Mouse (Mus musculus): ENCODE data around the gene D130043K22Rik. TPM values are rescaled to one million over a fixed set of nuclear protein-coding genes. Genes with fewer than 3 reads are reported as not detected.

D130043K22Rik gene
- polyA plus RNA-seq, 1 experiment from 2014 or later: 0.27 TPM

GRCm38 (mm10) chr13:24806079-24806478 is 38.9 kb upstream of the D130043K22Rik start:
- peaks cover 11% of the 10 kb centered on the region for H3K4me1 ChIP-seq (ENCODE audit: control insufficient read depth, low read depth, low read length)
- no peak overlapping the region for H3K4me2 ChIP-seq (ENCODE audit: low read depth, low read length)
- H3K36me3 ChIP-seq (ENCODE audit: control insufficient read depth, insufficient read depth): peaks cover 54% of the 10 kb centered on the region
- H3K9me3 ChIP-seq (replicated peaks; ENCODE audit: control insufficient read depth, low read length): no peaks in the 10 kb centered on the region
- H3K9ac ChIP-seq (ENCODE audit: low read depth, low read length): no peak overlapping the region
- H3K27me3 ChIP-seq (ENCODE audit: control insufficient read depth, insufficient read depth, low read depth, low read length): no peaks in the 10 kb centered on the region
- no peak for ATAC-seq (ENCODE audit: low read depth)
- H3K4me3 ChIP-seq (ENCODE audit: low read depth, low read length): no peak overlapping the region
- H3K27ac ChIP-seq (ENCODE audit: low read length): no peak overlapping the region

GRCm38 (mm10) chr13:24812521-24812920 is 32.4 kb upstream of the D130043K22Rik start:
- 85% methylated on average over 2 of the region's 2 CpGs for WGBS (ENCODE audit: insufficient replicate concordance)
- Histone ChIP-seq H3K4me2 (ENCODE audit: low read depth, low read length) (no peak overlapping the region), H3K27me3 (ENCODE audit: control insufficient read depth, insufficient read depth, low read depth, low read length) (no peaks in the 10 kb centered on the region), H3K27ac (ENCODE audit: low read length) (no peak overlapping the region), H3K9ac (ENCODE audit: low read depth, low read length) (no peak overlapping the region), H3K4me1 (ENCODE audit: control insufficient read depth, low read depth, low read length) (no peaks in the 10 kb centered on the region; the same call in 1 of the 2 replicates), H3K9me3 (replicated peaks; ENCODE audit: control insufficient read depth, low read length) (no peaks in the 10 kb centered on the region; the same call in 1 of the 2 replicates), H3K4me3 (ENCODE audit: low read depth, low read length) (no peak overlapping the region), H3K36me3 (ENCODE audit: control insufficient read depth, insufficient read depth) (peaks cover 66% of the 10 kb centered on the region)
- ATAC-seq (ENCODE audit: low read depth): no peak

- Histone ChIP-seq H3K36me3 (ENCODE audit: control insufficient read depth, insufficient read depth) (peaks cover 48% of the 10 kb centered on the region), H3K9me3 (replicated peaks; ENCODE audit: control insufficient read depth, low read length) (no peaks in the 10 kb centered on the region; the same call in 1 of the 2 replicates), H3K4me2 (ENCODE audit: low read depth, low read length) (no peak overlapping the region), H3K27ac (ENCODE audit: low read length) (no peak overlapping the region), H3K4me3 (ENCODE audit: low read depth, low read length) (no peak overlapping the region), H3K9ac (ENCODE audit: low read depth, low read length) (no peak overlapping the region), H3K4me1 (ENCODE audit: control insufficient read depth, low read depth, low read length) (no peaks in the 10 kb centered on the region; the same call in 1 of the 2 replicates), H3K27me3 (ENCODE audit: control insufficient read depth, insufficient read depth, low read depth, low read length) (no peaks in the 10 kb centered on the region)
- WGBS (ENCODE audit: insufficient replicate concordance): 90% methylated on average over 1 of the region's 1 CpGs
- no peak for ATAC-seq (ENCODE audit: low read depth)
Measured at GRCm38 (mm10) chr13:24814616-24815015, 30.3 kb upstream of the D130043K22Rik start.

- ATAC-seq (ENCODE audit: low read depth): peak; percentile 52
- Histone ChIP-seq H3K27ac (ENCODE audit: low read length) (no peak overlapping the region), H3K4me2 (ENCODE audit: low read depth, low read length) (no peak overlapping the region), H3K9ac (ENCODE audit: low read depth, low read length) (no peak overlapping the region), H3K27me3 (ENCODE audit: control insufficient read depth, insufficient read depth, low read depth, low read length) (no peaks in the 10 kb centered on the region), H3K4me3 (ENCODE audit: low read depth, low read length) (no peak overlapping the region), H3K4me1 (ENCODE audit: control insufficient read depth, low read depth, low read length) (no peaks in the 10 kb centered on the region; the same call in 1 of the 2 replicates), H3K9me3 (replicated peaks; ENCODE audit: control insufficient read depth, low read length) (no peaks in the 10 kb centered on the region; the same call in 1 of the 2 replicates), H3K36me3 (ENCODE audit: control insufficient read depth, insufficient read depth) (peaks cover 31% of the 10 kb centered on the region)
- 69% methylated on average over 4 of the region's 4 CpGs for WGBS (ENCODE audit: insufficient replicate concordance)
Measured at GRCm38 (mm10) chr13:24816125-24817092, 28.5 kb upstream of the D130043K22Rik start.

GRCm38 (mm10) chr13:24819931-24820330 is 25.0 kb upstream of the D130043K22Rik start:
- Histone ChIP-seq H3K27ac (ENCODE audit: low read length) (no peak overlapping the region), H3K4me3 (ENCODE audit: low read depth, low read length) (no peak overlapping the region), H3K4me2 (ENCODE audit: low read depth, low read length) (no peak overlapping the region), H3K36me3 (ENCODE audit: control insufficient read depth, insufficient read depth) (peaks cover 3% of the 10 kb centered on the region), H3K4me1 (ENCODE audit: control insufficient read depth, low read depth, low read length) (no peaks in the 10 kb centered on the region), H3K9me3 (replicated peaks; ENCODE audit: control insufficient read depth, low read length) (no peaks in the 10 kb centered on the region), H3K9ac (ENCODE audit: low read depth, low read length) (no peak overlapping the region), H3K27me3 (ENCODE audit: control insufficient read depth, insufficient read depth, low read depth, low read length) (no peaks in the 10 kb centered on the region)
- 68% methylated on average over 1 of the region's 1 CpGs for WGBS (ENCODE audit: insufficient replicate concordance)
- ATAC-seq (ENCODE audit: low read depth): no peak

GRCm38 (mm10) chr13:24822663-24823343 is 22.1 kb upstream of the D130043K22Rik start:
- Histone ChIP-seq H3K4me1 (ENCODE audit: control insufficient read depth, low read depth, low read length) (no peaks in the 10 kb centered on the region; the same call in 1 of the 2 replicates), H3K27ac (ENCODE audit: low read length) (no peak overlapping the region), H3K4me3 (ENCODE audit: low read depth, low read length) (no peak overlapping the region), H3K4me2 (ENCODE audit: low read depth, low read length) (no peak overlapping the region), H3K9me3 (replicated peaks; ENCODE audit: control insufficient read depth, low read length) (no peaks in the 10 kb centered on the region), H3K27me3 (ENCODE audit: control insufficient read depth, insufficient read depth, low read depth, low read length) (no peaks in the 10 kb centered on the region), H3K36me3 (ENCODE audit: control insufficient read depth, insufficient read depth) (no peaks in the 10 kb centered on the region; the same call in 1 of the 2 replicates), H3K9ac (ENCODE audit: low read depth, low read length) (no peak overlapping the region)
- WGBS (ENCODE audit: insufficient replicate concordance): 77% methylated on average over 16 of the region's 16 CpGs
- ATAC-seq (ENCODE audit: low read depth): no peak

GRCm38 (mm10) chr13:24824647-24825046 is 20.3 kb upstream of the D130043K22Rik start:
- no peaks in the 10 kb centered on the region for H3K27me3 ChIP-seq (ENCODE audit: control insufficient read depth, insufficient read depth, low read depth, low read length)
- WGBS (ENCODE audit: insufficient replicate concordance): 89% methylated on average over 4 of the region's 4 CpGs

GRCm38 (mm10) chr13:24825587-24825986 is 19.3 kb upstream of the D130043K22Rik start:
- Histone ChIP-seq H3K27ac (ENCODE audit: low read length) (no peak overlapping the region), H3K27me3 (ENCODE audit: control insufficient read depth, insufficient read depth, low read depth, low read length) (no peaks in the 10 kb centered on the region), H3K4me3 (ENCODE audit: low read depth, low read length) (no peak overlapping the region), H3K36me3 (ENCODE audit: control insufficient read depth, insufficient read depth) (no peaks in the 10 kb centered on the region), H3K4me1 (ENCODE audit: control insufficient read depth, low read depth, low read length) (no peaks in the 10 kb centered on the region; the same call in 1 of the 2 replicates), H3K4me2 (ENCODE audit: low read depth, low read length) (no peak overlapping the region), H3K9me3 (replicated peaks; ENCODE audit: control insufficient read depth, low read length) (no peaks in the 10 kb centered on the region), H3K9ac (ENCODE audit: low read depth, low read length) (no peak overlapping the region)
- no peak for ATAC-seq (ENCODE audit: low read depth)
- WGBS (ENCODE audit: insufficient replicate concordance): 75% methylated on average over 4 of the region's 4 CpGs

More at GRCm38 (mm10) chr13:24824647-24825046, 20.3 kb upstream of the D130043K22Rik start:
- H3K9ac ChIP-seq (ENCODE audit: low read depth, low read length): no peak overlapping the region
- H3K36me3 ChIP-seq (ENCODE audit: control insufficient read depth, insufficient read depth): no peaks in the 10 kb centered on the region
- no peaks in the 10 kb centered on the region; the same call in 1 of the 2 replicates for H3K4me1 ChIP-seq (ENCODE audit: control insufficient read depth, low read depth, low read length)
- no peak overlapping the region for H3K4me3 ChIP-seq (ENCODE audit: low read depth, low read length)
- no peak overlapping the region for H3K27ac ChIP-seq (ENCODE audit: low read length)
- no peak for ATAC-seq (ENCODE audit: low read depth)
- no peak overlapping the region for H3K4me2 ChIP-seq (ENCODE audit: low read depth, low read length)
- H3K9me3 ChIP-seq (replicated peaks; ENCODE audit: control insufficient read depth, low read length): no peaks in the 10 kb centered on the region
